Mouse (Mus musculus): ENCODE data around the gene Wnt5a. TPM values are rescaled to one million over a fixed set of nuclear protein-coding genes. Genes with fewer than 3 reads are reported as not detected.

Wnt5a gene
- polyA plus RNA-seq (2015; fragmentation: Nextera tagmentation; extraction: Ambion mirVana): 15.1 and 16.0 TPM in 2 replicates

GRCm38 (mm10) chr14:28504101-28505050 is at the start of gene Wnt5a:
Gene Wnt5a (plus strand): TSS chr14:28504750.

Measured in adrenal gland, postnatal 0 days (tissue).